Mouse (Mus musculus): ENCODE measurements around the gene Zfp652.

DNA sequence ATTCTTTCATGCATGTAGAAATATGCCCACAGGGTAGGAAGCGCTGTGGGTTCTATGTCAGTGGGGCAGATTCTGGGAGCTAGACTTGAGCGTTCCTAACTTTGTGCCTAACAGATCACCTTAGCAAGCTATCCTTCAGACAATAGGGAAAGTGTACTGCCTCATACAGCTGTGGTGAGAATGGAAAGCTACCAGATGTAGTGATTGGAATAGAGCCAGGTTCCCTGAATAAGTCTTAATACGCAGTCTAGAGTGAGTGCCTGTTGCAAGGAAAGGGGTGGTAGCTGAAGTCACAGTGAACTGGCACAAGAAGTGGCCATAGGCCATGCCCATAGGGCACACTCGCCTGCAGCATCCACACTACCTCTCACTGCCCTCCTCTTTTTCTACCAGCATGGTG is 50.5 kb downstream of the Zfp652 start:
- TF ChIP-seq POLR2A (IDR thresholded peaks at IDR 0.05; ENCODE audit: borderline replicate concordance, insufficient read depth, low read length) (no peak), CTCF (IDR thresholded peaks at IDR 0.05; ENCODE audit: borderline replicate concordance, insufficient read depth, low read depth, low read length) (no peak)
